Mouse (Mus musculus) olfactory bulb, adult 2 months (tissue): ENCODE results near the gene Selenom.

Source experiments
- CTCF ChIP-seq: fragments of 200-500 bp; IDR thresholded peaks from 2 replicates; pipeline ENCODE4 v1.5.1; 2012; ENCODE audit warnings: low read depth, mild to moderate bottlenecking, low read length, moderate library complexity; ENCODE audit not compliant: insufficient read depth
- POLR2A ChIP-seq: fragments of 200-500 bp; IDR thresholded peaks from 2 replicates; pipeline ENCODE4 v1.6.1; 2012; ENCODE audit warnings: mild to moderate bottlenecking, low read depth, low read length, moderate library complexity; ENCODE audit not compliant: insufficient read depth

- peak; percentile 96 for TF ChIP-seq POLR2A
- TF ChIP-seq CTCF = peak; percentile 94
Observed at GRCm38 (mm10) chr11:3514529-3515054, at the start of gene Selenom.
